ENCODE assay signal across 29 mouse cellular contexts in genomic region chr13:30258802-30259201, GRCm38 (mm10).
A peak's percentile ranks its signal among the peaks of the same experiment; 100 is the strongest.
DNase-seq lines count a peak whose midpoint lies in the region; ATAC-seq and TF ChIP-seq lines count a peak whose summit lies in the region.
"Had no signal": no experiment of that assay in that cellular context is flagged by ENCODE, and none has a peak within 500 bp of the region (broad histone marks: within the 10 kb centered on the region; RNA-seq: fewer than 3 reads in every experiment).

No protein-coding gene starts in this region.

- H3K4me3 ChIP-seq in kidney, embryonic 15.5 days (replicated peaks) = no peak overlapping the region
- H3K4me3 ChIP-seq in ES-E14 (ENCODE audit: insufficient read depth in 1 of 2, low read depth in 1 of 2, low read length in 2 of 2, poor library complexity in 1 of 2, severe bottlenecking in 1 of 2) = peak overlapping the region in 1 of 2 experiments; percentile 30; a peak in 1 of 4 replicates
- no peak overlapping the region for H3K4me3 ChIP-seq in intestine, embryonic 16.5 days (ENCODE audit: low read length)
- H3K4me3 ChIP-seq: embryonic facial prominence, embryonic 13.5 days; erythroblast, embryonic 14.5 days; forebrain, embryonic 12.5 days; gastrocnemius, adult 2 months; heart, adult 2 months; heart, embryonic 12.5 days; midbrain, embryonic 12.5 days had no signal

- H3K9me3 ChIP-seq in kidney, embryonic 15.5 days (replicated peaks) = no peaks in the 10 kb centered on the region
- H3K9me3 ChIP-seq in ES-E14 (ENCODE audit: control insufficient read depth, insufficient read depth, low read depth, low read length) = no peaks in the 10 kb centered on the region
- H3K9me3 ChIP-seq in intestine, embryonic 16.5 days (ENCODE audit: control insufficient read depth, low read length) = no peaks in the 10 kb centered on the region
- H3K9me3 ChIP-seq: embryonic facial prominence, embryonic 13.5 days; forebrain, embryonic 12.5 days; heart, embryonic 12.5 days; midbrain, embryonic 12.5 days had no signal

- no peak overlapping the region for H3K4me2 ChIP-seq in kidney, embryonic 15.5 days
- no peak overlapping the region for H3K4me2 ChIP-seq in intestine, embryonic 16.5 days (ENCODE audit: low read depth, low read length)
- H3K4me2 ChIP-seq: embryonic facial prominence, embryonic 13.5 days; forebrain, embryonic 12.5 days; heart, embryonic 12.5 days; hindbrain, embryonic 14.5 days; midbrain, embryonic 12.5 days had no signal

- H3K9ac ChIP-seq in kidney, embryonic 15.5 days = no peak overlapping the region
- no peak overlapping the region for H3K9ac ChIP-seq in ES-E14 (ENCODE audit: insufficient read depth, low read depth, low read length, poor library complexity, severe bottlenecking)
- no peak overlapping the region for H3K9ac ChIP-seq in intestine, embryonic 16.5 days (ENCODE audit: low read depth, low read length)
- H3K9ac ChIP-seq: embryonic facial prominence, embryonic 13.5 days; forebrain, embryonic 12.5 days; heart, embryonic 12.5 days; hindbrain, embryonic 14.5 days; liver, embryonic 14.5 days; midbrain, embryonic 12.5 days had no signal

- no peaks in the 10 kb centered on the region for H3K27me3 ChIP-seq in kidney, embryonic 15.5 days
- no peaks in the 10 kb centered on the region for H3K27me3 ChIP-seq in intestine, embryonic 16.5 days (replicated peaks; ENCODE audit: control insufficient read depth, insufficient read depth, low read length)
- H3K27me3 ChIP-seq: embryonic facial prominence, embryonic 13.5 days; forebrain, embryonic 12.5 days; heart, embryonic 12.5 days; midbrain, embryonic 12.5 days had no signal

- peaks cover 25% of the 10 kb centered on the region for H3K4me1 ChIP-seq in kidney, embryonic 15.5 days
- H3K4me1 ChIP-seq in ES-E14 (ENCODE audit: control insufficient read depth in 2 of 2, insufficient read depth in 2 of 2, low read length in 2 of 2, poor library complexity in 1 of 2) = peaks cover 0 to 2% of the 10 kb centered on the region in 2 experiments; a peak in 2 of 4 replicates
- H3K4me1 ChIP-seq in intestine, embryonic 16.5 days (ENCODE audit: control insufficient read depth, insufficient read depth, low read length) = peaks cover 3% of the 10 kb centered on the region; the same call in 1 of the 2 replicates
- H3K4me1 ChIP-seq: embryonic facial prominence, embryonic 13.5 days had no signal

- DNase-seq in kidney, postnatal 10 days = no peak
- DNase-seq in CD4-positive helper T cell, adult 2 months (ENCODE audit: low read depth, low spot score) = peak; percentile 14
- no peak for DNase-seq in ES-E14 (ENCODE audit: low read depth, low spot score)
- DNase-seq in naive thymus-derived CD4-positive, alpha-beta T cell, adult 2 months (ENCODE audit: low read depth) = peak; percentile 36
- no peak for DNase-seq in gastrocnemius, adult 18-20 months (ENCODE audit: low spot score)
- DNase-seq: adrenal gland, postnatal 25 days; cerebellum, adult 11-12 months; cerebellum, adult 9-11 months; embryo, embryonic 11 days; gastrocnemius, adult 2 months; gastrocnemius, postnatal 36 days; heart, adult 2 months; kidney, adult 18-20 months; layer of hippocampus, adult 9-11 months; liver; lung, adult 2 months; lung, postnatal 14 days; retina, postnatal 1 day; right cerebral cortex, postnatal 14 days; thymus, postnatal 25 days had no signal

- H3K36me3 ChIP-seq in kidney, embryonic 15.5 days = no peaks in the 10 kb centered on the region
- H3K36me3 ChIP-seq in ES-E14 (ENCODE audit: control insufficient read depth, insufficient read depth, low read length, poor library complexity, severe bottlenecking) = no peaks in the 10 kb centered on the region
- no peaks in the 10 kb centered on the region for H3K36me3 ChIP-seq in intestine, embryonic 16.5 days (ENCODE audit: control insufficient read depth, insufficient read depth, low read length)
- H3K36me3 ChIP-seq: embryonic facial prominence, embryonic 13.5 days; forebrain, embryonic 12.5 days; heart, embryonic 12.5 days; midbrain, embryonic 12.5 days had no signal

- 51% methylated on average over 10 of the region's 10 CpGs for WGBS in kidney, embryonic 15.5 days
- WGBS in intestine, embryonic 16.5 days = 69% methylated on average over 10 of the region's 10 CpGs

- 0 out of 2 replicates have a peak overlapping the region, but pooled peaks have one; percentile 3 for H3K27ac ChIP-seq in kidney, embryonic 15.5 days
- no peak overlapping the region for H3K27ac ChIP-seq in ES-E14 (ENCODE audit: insufficient read depth, low read depth, low read length, poor library complexity, severe bottlenecking)
- no peak overlapping the region for H3K27ac ChIP-seq in intestine, embryonic 16.5 days (ENCODE audit: low read length)
- H3K27ac ChIP-seq: embryonic facial prominence, embryonic 13.5 days; forebrain, embryonic 12.5 days; gastrocnemius, adult 2 months; heart, adult 2 months; hindbrain, embryonic 14.5 days; liver, embryonic 14.5 days; midbrain, embryonic 12.5 days had no signal

- no peak for ATAC-seq in kidney, embryonic 15.5 days (replicated peaks; ENCODE audit: low FRiP score)
- ATAC-seq in intestine, embryonic 16.5 days = no peak

- in situ Hi-C loops in ES-E14 (cut with MboI; ENCODE audit: low sequenced_read_pairs in 2 of 2, unreplicated experiment in 2 of 2) = loop anchor here (25.0 kb wide), 2 partner anchors 278 to 397 kb away; partner anchors contain the start of genes Cdkal1 (in 1 of the 2) and Uqcrfs1 (in 1 of the 2)

TF ChIP-seq in ES-E14, 5 proteins besides CTCF, POLR2A, EP300 and RAD21:
- no peak for TF ChIP-seq HCFC1 (IDR thresholded peaks at IDR 0.05; ENCODE audit: borderline replicate concordance, insufficient read depth, low read length)
- TF ChIP-seq ZC3H11A (IDR thresholded peaks at IDR 0.05; ENCODE audit: borderline replicate concordance, low read depth, low read length) = no peak
- peak; percentile 51 for TF ChIP-seq MAFK (IDR thresholded peaks at IDR 0.05; ENCODE audit: insufficient read depth, low read depth, low read length)

Comparison
In these comparisons a context has a peak if more than half of its experiments do, and no peak if none do; other contexts are left out.
1. DNase-seq: peak in CD4-positive helper T cell, adult 2 months (single experiment) and naive thymus-derived CD4-positive, alpha-beta T cell, adult 2 months (single experiment); none in kidney, postnatal 10 days (single experiment), ES-E14 (single experiment) and gastrocnemius, adult 18-20 months (single experiment).